Mouse (Mus musculus) heart, embryonic 11.5 days (tissue): ENCODE results near the gene Eddm3b. TPM values are rescaled to one million over a fixed set of nuclear protein-coding genes. Genes with fewer than 3 reads are reported as not detected.

ENCODE experiments used
- ATAC-seq: fragments of 200-750 bp; cut with Nextera tagmentation; replicated peaks from 2 replicates; pipeline ENCODE4 v1.8.0; 2017; ENCODE audit warnings: moderate library complexity; ENCODE audit not compliant: insufficient number of reproducible peaks, low FRiP score, low TSS enrichment
- H3K27ac ChIP-seq: fragments of 300-500 bp; sonication (generic); 2 replicates; pipeline ENCODE4 v1.5.1; 2014; ENCODE audit warnings: mild to moderate bottlenecking, low read depth, low read length
- H3K27me3 ChIP-seq: fragments of 300-500 bp; sonication (generic); 2 replicates; pipeline ENCODE4 v1.6.1; 2014; ENCODE audit warnings: mild to moderate bottlenecking, low read length, mixed read lengths; ENCODE audit not compliant: control insufficient read depth, insufficient read depth
- H3K36me3 ChIP-seq: fragments of 300-500 bp; sonication (generic); 2 replicates; pipeline ENCODE4 v1.6.1; 2014; ENCODE audit warnings: mild to moderate bottlenecking, low read length, moderate library complexity, mixed read lengths; ENCODE audit not compliant: control insufficient read depth, insufficient read depth
- H3K4me1 ChIP-seq: fragments of 300-500 bp; sonication (generic); 2 replicates; pipeline ENCODE4 v1.6.1; 2014; ENCODE audit warnings: low read length; ENCODE audit not compliant: control insufficient read depth, insufficient read depth
- H3K4me2 ChIP-seq: fragments of 300-500 bp; sonication (generic); 2 replicates; pipeline ENCODE4 v1.6.1; 2014; ENCODE audit warnings: mild to moderate bottlenecking, moderate library complexity
- H3K4me3 ChIP-seq: fragments of 300-500 bp; sonication (generic); 2 replicates; pipeline ENCODE4 v1.5.1; 2014; ENCODE audit warnings: low read depth, low read length
- H3K9ac ChIP-seq: fragments of 300-500 bp; sonication (generic); 2 replicates; pipeline ENCODE4 v1.6.1; 2014; ENCODE audit warnings: mild to moderate bottlenecking, low read depth, low read length, moderate library complexity
- H3K9me3 ChIP-seq: fragments of 300-500 bp; sonication (generic); replicated peaks from 2 replicates; pipeline ENCODE4 v1.6.1; 2016; ENCODE audit warnings: low read length; ENCODE audit not compliant: control insufficient read depth
- whole genome bisulfite sequencing: fragments of 180-500 bp; shearing (Covaris S2); extraction: QIAGEN DNeasy Blood & Tissue Kit; methylation state at CpG from one replicate; pipeline ENCODE4 v1.1.7; 2014; ENCODE audit not compliant: insufficient replicate concordance; 5-methylcytosine and 5-hydroxymethylcytosine counted together
- polyA plus RNA-seq: library from polyadenylated mRNA; unstranded; fragments of >200 nt; fragmentation: Nextera tagmentation; extraction: Ambion mirVana; gene quantifications from 2 replicates; pipeline ENCODE4 v1.2.1, GENCODE M21; 2014

Gene Eddm3b
- polyA plus RNA-seq, 1 experiment from 2014 or later, result not detected

GRCm38 (mm10) chr14:51101284-51101683 is 12.9 kb upstream of the Eddm3b start:
- Histone ChIP-seq H3K27ac (no peak overlapping the region), H3K36me3 (no peaks in the 10 kb centered on the region), H3K4me3 (no peak overlapping the region), H3K9me3 (no peaks in the 10 kb centered on the region), H3K4me2 (no peak overlapping the region), H3K4me1 (no peaks in the 10 kb centered on the region), H3K9ac (no peak overlapping the region), H3K27me3 (no peaks in the 10 kb centered on the region)
- WGBS, result 73% methylated on average over 9 of the region's 9 CpGs
- ATAC-seq, result no peak

- H3K36me3 ChIP-seq, result no peaks in the 10 kb centered on the region
- no peak overlapping the region for H3K9ac ChIP-seq
- H3K27ac ChIP-seq, result no peak overlapping the region
- no peaks in the 10 kb centered on the region for H3K4me1 ChIP-seq
- WGBS, result 51% methylated on average over 3 of the region's 3 CpGs
- ATAC-seq, result no peak
- no peaks in the 10 kb centered on the region for H3K27me3 ChIP-seq
- no peaks in the 10 kb centered on the region for H3K9me3 ChIP-seq
- H3K4me3 ChIP-seq, result no peak overlapping the region
- no peak overlapping the region for H3K4me2 ChIP-seq
Measured at GRCm38 (mm10) chr14:51103217-51103616, 11.0 kb upstream of the Eddm3b start.

- no peak overlapping the region for H3K9ac ChIP-seq
- H3K27me3 ChIP-seq, result no peaks in the 10 kb centered on the region
- no peak overlapping the region for H3K4me2 ChIP-seq
- H3K4me3 ChIP-seq, result no peak overlapping the region
- H3K4me1 ChIP-seq, result no peaks in the 10 kb centered on the region
- no peaks in the 10 kb centered on the region for H3K9me3 ChIP-seq
- H3K27ac ChIP-seq, result no peak overlapping the region
- no peaks in the 10 kb centered on the region for H3K36me3 ChIP-seq
- ATAC-seq, result no peak
- 88% methylated on average over 2 of the region's 2 CpGs for WGBS
Measured at GRCm38 (mm10) chr14:51104366-51104765, 9.9 kb upstream of the Eddm3b start.

- Histone ChIP-seq H3K4me1 (no peaks in the 10 kb centered on the region), H3K27me3 (no peaks in the 10 kb centered on the region), H3K27ac (no peak overlapping the region), H3K9ac (no peak overlapping the region), H3K36me3 (no peaks in the 10 kb centered on the region), H3K4me3 (no peak overlapping the region), H3K9me3 (no peaks in the 10 kb centered on the region), H3K4me2 (no peak overlapping the region)
- ATAC-seq, result no peak
Measured at GRCm38 (mm10) chr14:51106449-51106967, 7.7 kb upstream of the Eddm3b start.

- no peaks in the 10 kb centered on the region for H3K36me3 ChIP-seq
- ATAC-seq, result peak; percentile 73
- no peaks in the 10 kb centered on the region; the same call in 1 of the 2 replicates for H3K4me1 ChIP-seq
- 0 out of 2 replicates have a peak overlapping the region, but pooled peaks have one; percentile 29 for H3K27ac ChIP-seq
- no peaks in the 10 kb centered on the region for H3K27me3 ChIP-seq
- H3K4me2 ChIP-seq, result no peak overlapping the region
- no peaks in the 10 kb centered on the region for H3K9me3 ChIP-seq
- no peak overlapping the region for H3K4me3 ChIP-seq
- H3K9ac ChIP-seq, result no peak overlapping the region
- WGBS, result 35% methylated on average over 3 of the region's 3 CpGs
Measured at GRCm38 (mm10) chr14:51111966-51112365, 2.3 kb upstream of the Eddm3b start.

GRCm38 (mm10) chr14:51113476-51113875 is 750 bp upstream of the Eddm3b start:
- H3K27me3 ChIP-seq, result no peaks in the 10 kb centered on the region
- no peaks in the 10 kb centered on the region for H3K9me3 ChIP-seq
- no peaks in the 10 kb centered on the region for H3K36me3 ChIP-seq
- no peak overlapping the region for H3K27ac ChIP-seq
- no peak overlapping the region for H3K4me2 ChIP-seq
- no peak overlapping the region for H3K9ac ChIP-seq
- no peak for ATAC-seq
- 38% methylated on average over 9 of the region's 9 CpGs for WGBS
- no peaks in the 10 kb centered on the region; the same call in 1 of the 2 replicates for H3K4me1 ChIP-seq
- no peak overlapping the region for H3K4me3 ChIP-seq

- Histone ChIP-seq H3K9ac (no peak overlapping the region), H3K4me3 (no peak overlapping the region), H3K9me3 (no peaks in the 10 kb centered on the region), H3K4me2 (no peak overlapping the region), H3K27me3 (no peaks in the 10 kb centered on the region), H3K27ac (no peak overlapping the region), H3K36me3 (no peaks in the 10 kb centered on the region), H3K4me1 (peaks cover 5% of the 10 kb centered on the region; the same call in 1 of the 2 replicates)
- 83% methylated on average over 6 of the region's 6 CpGs for WGBS
- ATAC-seq, result no peak
Measured at GRCm38 (mm10) chr14:51125684-51126083, 11.5 kb downstream of the Eddm3b start.

- no peak overlapping the region for H3K9ac ChIP-seq
- no peaks in the 10 kb centered on the region for H3K9me3 ChIP-seq
- no peak overlapping the region for H3K4me2 ChIP-seq
- ATAC-seq, result peak; percentile 78; the same call in 1 of the 2 replicates
- peaks cover 5% of the 10 kb centered on the region; the same call in 1 of the 2 replicates for H3K4me1 ChIP-seq
- no peaks in the 10 kb centered on the region for H3K27me3 ChIP-seq
- no peaks in the 10 kb centered on the region for H3K36me3 ChIP-seq
- H3K27ac ChIP-seq, result 0 out of 2 replicates have a peak overlapping the region, but pooled peaks have one; percentile 15
- WGBS, result 61% methylated on average over 2 of the region's 2 CpGs
- no peak overlapping the region for H3K4me3 ChIP-seq
Measured at GRCm38 (mm10) chr14:51127648-51128258, 13.5 kb downstream of the Eddm3b start.
